Mouse (Mus musculus) hindbrain, embryonic 11.5 days (tissue): ENCODE measurements around the gene Copz1. TPM values are rescaled to one million over a fixed set of nuclear protein-coding genes. Genes with fewer than 3 reads are reported as not detected.

Experiments used
- ATAC-seq: fragments of 200-750 bp; cut with Nextera tagmentation; 2 replicates; pipeline ENCODE4 v1.8.0; 2017; ENCODE audit warnings: mild to moderate bottlenecking, moderate TSS enrichment, moderate library complexity; ENCODE audit not compliant: low FRiP score
- DNase-seq: peaks from one replicate; pipeline ENCODE4 v3.0.0-alpha.2; 2015; ENCODE audit warnings: low spot score
- H3K27ac ChIP-seq: fragments of 300-500 bp; sonication (generic); 2 replicates; pipeline ENCODE4 v1.5.1; 2014; ENCODE audit warnings: mild to moderate bottlenecking, low read depth, low read length
- H3K27me3 ChIP-seq: fragments of 300-500 bp; sonication (generic); 2 replicates; pipeline ENCODE4 v1.6.1; 2014; ENCODE audit warnings: mild to moderate bottlenecking, low read length, moderate library complexity, mixed read lengths; ENCODE audit not compliant: control insufficient read depth, insufficient read depth
- H3K36me3 ChIP-seq: fragments of 300-500 bp; sonication (generic); 2 replicates; pipeline ENCODE4 v1.6.1; 2014; ENCODE audit warnings: mild to moderate bottlenecking, low read length, moderate library complexity, mixed read lengths; ENCODE audit not compliant: control insufficient read depth, insufficient read depth
- H3K4me1 ChIP-seq: fragments of 300-500 bp; sonication (generic); replicated peaks from 2 replicates; pipeline ENCODE4 v1.6.1; 2014; ENCODE audit warnings: low read length, mixed read lengths; ENCODE audit not compliant: control insufficient read depth, insufficient read depth
- H3K4me2 ChIP-seq: fragments of 300-500 bp; sonication (generic); replicated peaks from 2 replicates; pipeline ENCODE4 v1.6.1; 2014; ENCODE audit warnings: mild to moderate bottlenecking, low read depth, low read length
- H3K4me3 ChIP-seq: fragments of 300-500 bp; sonication (generic); 2 replicates; pipeline ENCODE4 v1.5.1; 2014; ENCODE audit warnings: low read depth, low read length
- H3K9ac ChIP-seq: fragments of 300-500 bp; sonication (generic); 2 replicates; pipeline ENCODE4 v1.6.1; 2014; ENCODE audit warnings: low read depth, low read length
- H3K9me3 ChIP-seq: fragments of 300-500 bp; sonication (generic); 2 replicates; pipeline ENCODE4 v1.6.1; 2016; ENCODE audit warnings: low read length; ENCODE audit not compliant: control insufficient read depth
- WGBS: fragments of 180-500 bp; shearing (Covaris S2); extraction: QIAGEN DNeasy Blood & Tissue Kit; methylation state at CpG from one replicate; pipeline ENCODE4 v1.1.7; 2014; 5-methylcytosine and 5-hydroxymethylcytosine counted together
- polyA plus RNA-seq: library from polyadenylated mRNA; unstranded; fragments of >200 nt; fragmentation: Nextera tagmentation; extraction: Ambion mirVana; gene quantifications from 2 replicates; pipeline ENCODE4 v1.2.1, GENCODE M21; 2014

Copz1 gene
- polyA plus RNA-seq, 1 experiment from 2014 or later: 310 TPM

GRCm38 (mm10) chr15:103339166-103339960 lies 66.8 kb downstream of the Copz1 start:
- Histone ChIP-seq H3K4me3 (peak overlapping the region; percentile 50), H3K9me3 (no peaks in the 10 kb centered on the region), H3K36me3 (no peaks in the 10 kb centered on the region), H3K27me3 (peaks cover 9% of the 10 kb centered on the region), H3K27ac (no peak overlapping the region), H3K4me2 (peak overlapping the region; percentile 88), H3K4me1 (0 out of 2 replicates have a peak, but pooled peaks cover 2% of the 10 kb centered on the region), H3K9ac (peak overlapping the region; percentile 55)
- WGBS: 4% methylated on average over 27 of the region's 31 CpGs
- DNase-seq (peak; percentile 48), ATAC-seq (peak; percentile 38)

GRCm38 (mm10) chr15:103339961-103340337 lies 67.4 kb downstream of the Copz1 start, which contains the start of gene Zfp385a:
Zfp385a (minus strand) TSS chr15:103340093.
- no peaks in the 10 kb centered on the region for H3K9me3 ChIP-seq
- H3K27ac ChIP-seq: 0 out of 2 replicates have a peak within 1 kb of the TSS, but pooled peaks have one; percentile 27
- peak within 1 kb of the TSS; percentile 50 for H3K4me3 ChIP-seq
- peaks cover 9% of the 10 kb centered on the region for H3K27me3 ChIP-seq
- DNase-seq: peak; percentile 45
- 0 out of 2 replicates have a peak, but pooled peaks cover 2% of the 10 kb centered on the region for H3K4me1 ChIP-seq
- under 1% methylated on average over 26 of the region's 26 CpGs for WGBS
- no peaks in the 10 kb centered on the region for H3K36me3 ChIP-seq
- H3K4me2 ChIP-seq: peak within 1 kb of the TSS; percentile 88
- peak; percentile 39 for ATAC-seq
- H3K9ac ChIP-seq: peak within 1 kb of the TSS; percentile 55

GRCm38 (mm10) chr15:103340786-103341185 lies 68.3 kb downstream of the Copz1 start:
- Histone ChIP-seq H3K4me1 (0 out of 2 replicates have a peak, but pooled peaks cover 2% of the 10 kb centered on the region), H3K27me3 (peaks cover 9% of the 10 kb centered on the region), H3K9me3 (no peaks in the 10 kb centered on the region), H3K36me3 (no peaks in the 10 kb centered on the region), H3K27ac (0 out of 2 replicates have a peak overlapping the region, but pooled peaks have one; percentile 27), H3K4me2 (peak overlapping the region; percentile 88), H3K9ac (no peak overlapping the region; the same call in 1 of the 2 replicates), H3K4me3 (peak overlapping the region; percentile 50; the same call in 1 of the 2 replicates)
- ATAC-seq (no peak), DNase-seq (no peak)
- WGBS: 17% methylated on average over 4 of the region's 4 CpGs

GRCm38 (mm10) chr15:103341547-103341946 lies 69.0 kb downstream of the Copz1 start:
- no peak overlapping the region for H3K4me2 ChIP-seq
- H3K4me1 ChIP-seq: 0 out of 2 replicates have a peak, but pooled peaks cover 2% of the 10 kb centered on the region
- DNase-seq (no peak), ATAC-seq (no peak)
- 0 out of 2 replicates have a peak overlapping the region, but pooled peaks have one; percentile 27 for H3K27ac ChIP-seq
- H3K27me3 ChIP-seq: peaks cover 9% of the 10 kb centered on the region
- H3K36me3 ChIP-seq: no peaks in the 10 kb centered on the region
- H3K9me3 ChIP-seq: no peaks in the 10 kb centered on the region
- H3K4me3 ChIP-seq: no peak overlapping the region
- 31% methylated on average over 8 of the region's 8 CpGs for WGBS
- no peak overlapping the region for H3K9ac ChIP-seq

- Histone ChIP-seq H3K4me3 (no peak overlapping the region), H3K9me3 (no peaks in the 10 kb centered on the region), H3K36me3 (no peaks in the 10 kb centered on the region), H3K27ac (no peak overlapping the region), H3K4me2 (no peak overlapping the region), H3K9ac (no peak overlapping the region), H3K27me3 (peaks cover 9% of the 10 kb centered on the region), H3K4me1 (0 out of 2 replicates have a peak, but pooled peaks cover 2% of the 10 kb centered on the region)
- WGBS: 17% methylated on average over 4 of the region's 4 CpGs
- DNase-seq: peak; percentile 92
- ATAC-seq: no peak
Measured at GRCm38 (mm10) chr15:103342415-103342814, 69.9 kb downstream of the Copz1 start.

GRCm38 (mm10) chr15:103343008-103343407 lies 70.5 kb downstream of the Copz1 start:
- no peaks in the 10 kb centered on the region for H3K9me3 ChIP-seq
- no peak overlapping the region for H3K4me2 ChIP-seq
- 74% methylated on average over 2 of the region's 3 CpGs for WGBS
- no peaks in the 10 kb centered on the region for H3K36me3 ChIP-seq
- no peak overlapping the region for H3K4me3 ChIP-seq
- no peak overlapping the region for H3K27ac ChIP-seq
- ATAC-seq (no peak), DNase-seq (no peak)
- H3K4me1 ChIP-seq: 0 out of 2 replicates have a peak, but pooled peaks cover 2% of the 10 kb centered on the region
- H3K27me3 ChIP-seq: peaks cover 9% of the 10 kb centered on the region
- H3K9ac ChIP-seq: no peak overlapping the region

GRCm38 (mm10) chr15:103343556-103343955 lies 71.0 kb downstream of the Copz1 start:
- Histone ChIP-seq H3K27ac (no peak overlapping the region), H3K4me2 (no peak overlapping the region), H3K36me3 (no peaks in the 10 kb centered on the region), H3K9ac (no peak overlapping the region), H3K9me3 (no peaks in the 10 kb centered on the region), H3K27me3 (peaks cover 7% of the 10 kb centered on the region), H3K4me1 (0 out of 2 replicates have a peak, but pooled peaks cover 2% of the 10 kb centered on the region), H3K4me3 (no peak overlapping the region)
- DNase-seq: no peak
- ATAC-seq: no peak

GRCm38 (mm10) chr15:103345789-103346188 lies 73.3 kb downstream of the Copz1 start:
- Histone ChIP-seq H3K27ac (no peak overlapping the region), H3K27me3 (no peaks in the 10 kb centered on the region; the same call in 1 of the 2 replicates), H3K4me2 (no peak overlapping the region), H3K36me3 (no peaks in the 10 kb centered on the region), H3K4me3 (no peak overlapping the region), H3K9me3 (no peaks in the 10 kb centered on the region), H3K9ac (no peak overlapping the region), H3K4me1 (no peaks in the 10 kb centered on the region)
- DNase-seq: no peak
- WGBS: 87% methylated on average over 6 of the region's 6 CpGs
- no peak for ATAC-seq
